Mouse (Mus musculus) layer of hippocampus, adult 2 months (tissue): ENCODE results near the gene Gm47283. TPM values are rescaled to one million over a fixed set of nuclear protein-coding genes. Genes with fewer than 3 reads are reported as not detected.
"Not testable (repeated sequence)": the region's sequence is repeated elsewhere in the genome, so short reads cannot be mapped to it uniquely, and the experiment has no call there.

Experiments used
- DNase-seq, 2 experiments: peaks; one replicate each; pipeline ENCODE4 v3.0.0; 2022; ENCODE audit warnings: low spot score in 2 of 2
- H3K27ac ChIP-seq: fragments of 200-600 bp; 2 replicates; pipeline ENCODE4 v1.8.1; 2022
- H3K4me3 ChIP-seq: fragments of 200-600 bp; 2 replicates; pipeline ENCODE4 v1.8.1; 2022; ENCODE audit warnings: mild to moderate bottlenecking
- CTCF ChIP-seq: fragments of 200-600 bp; conservative IDR thresholded peaks from 2 replicates; pipeline ENCODE4 v1.8.1; 2022; ENCODE audit warnings: antibody characterized with exemption, mild to moderate bottlenecking, moderate library complexity
- total RNA-seq, 2 experiments: library from RNA; stranded (reverse); gene quantifications; 2 replicates each; pipeline ENCODE4 v1.2.3; 2021

The Gm47283 gene
- total RNA-seq, 2 experiments from 2014 or later = not detected

DNA sequence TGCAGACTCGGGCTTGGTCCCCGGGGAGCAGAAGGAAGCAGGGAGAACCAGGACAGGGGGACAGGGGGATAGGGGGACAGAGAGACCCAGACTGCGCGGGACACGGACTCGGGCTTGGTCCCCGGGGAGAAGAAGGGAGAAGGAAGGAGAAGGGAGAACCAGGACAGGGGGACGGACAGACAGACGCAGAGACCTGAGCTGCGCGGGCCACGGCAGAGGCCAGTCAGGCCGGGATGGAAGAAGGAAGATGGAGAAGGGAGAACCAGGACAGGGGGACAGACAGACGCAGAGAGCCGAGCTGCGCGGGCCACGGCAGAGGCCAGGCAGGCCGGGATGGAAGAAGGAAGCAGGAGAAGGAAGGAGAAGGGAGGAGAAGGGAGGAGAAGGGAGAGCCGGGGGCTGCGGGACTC is 40.7 kb upstream of the Gm47283 start:
- TF ChIP-seq CTCF = no peak
- no peak overlapping the region for H3K27ac ChIP-seq
- no peak overlapping the region for H3K4me3 ChIP-seq
- DNase-seq = peak in 1 of 2 experiments; percentile 20

GRCm38 (mm10) chrY:90744381-90744981 is 40.1 kb upstream of the Gm47283 start:
- H3K27ac ChIP-seq, H3K4me3 ChIP-seq: not testable (repeated sequence)
- peak; percentile 88 to 96 for DNase-seq

DNA sequence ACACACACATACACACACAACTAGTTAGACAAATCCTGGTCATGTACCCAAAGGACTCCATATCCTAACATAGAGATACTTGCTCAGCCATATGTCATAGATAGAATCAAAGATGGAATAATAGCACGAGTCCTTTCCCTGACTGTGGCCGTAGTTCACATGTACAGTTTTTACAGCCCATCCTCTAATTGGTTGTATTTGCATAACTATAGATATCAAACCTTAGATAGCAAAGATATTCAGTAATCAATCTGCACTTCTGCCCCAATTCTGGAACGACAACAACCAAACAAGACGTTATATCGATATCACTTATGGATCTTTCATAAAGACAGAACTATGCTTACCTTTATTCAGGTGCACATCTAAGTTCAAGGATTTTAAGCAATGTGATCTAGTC is 39.3 kb upstream of the Gm47283 start:
- H3K27ac ChIP-seq, H3K4me3 ChIP-seq, DNase-seq: not testable (repeated sequence)

DNA sequence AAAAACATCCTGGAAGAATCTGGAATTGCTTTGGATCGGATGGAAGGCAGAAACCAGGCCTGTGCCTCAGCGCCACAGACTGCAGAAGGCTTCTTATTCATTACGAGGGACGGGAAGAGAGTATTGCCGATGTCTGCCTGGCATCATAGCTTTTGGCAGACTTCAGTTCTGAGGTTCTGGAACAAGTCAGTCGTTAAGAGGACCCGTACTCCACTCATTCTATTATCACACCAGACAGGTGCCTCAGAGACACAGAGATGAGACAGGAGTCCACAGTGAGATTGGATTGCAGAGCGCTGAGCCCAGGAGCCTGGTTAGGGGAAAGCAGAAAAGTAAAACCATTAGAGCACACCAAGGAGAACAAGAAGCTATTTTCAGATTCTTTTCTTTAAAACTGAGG is 29.8 kb upstream of the Gm47283 start, which contains the start of gene Gm21860:
Gene Gm21860 (minus strand): TSS at position 101 of the 400 bp plus-strand sequence.
- H3K4me3 ChIP-seq, H3K27ac ChIP-seq, DNase-seq: not testable (repeated sequence)

GRCm38 (mm10) chrY:90839077-90839476 is 54.5 kb downstream of the Gm47283 start, which contains the start of gene Gm21748:
Gene Gm21748, minus strand, starts transcription at chrY:90839177.
- H3K27ac ChIP-seq, H3K4me3 ChIP-seq, DNase-seq: not testable (repeated sequence)

Other genes with a start within 250 kb of the Gm47283 start
- gene Gm21860, start 29.9 kb upstream of the Gm47283 start, total RNA-seq = not detected
- not detected for gene Gm21748, start 54.4 kb downstream of the Gm47283 start, total RNA-seq